Mouse (Mus musculus) liver, embryonic 12.5 days (tissue): ENCODE measurements around the gene Ndufa6. TPM values are rescaled to one million over a fixed set of nuclear protein-coding genes. Genes with fewer than 3 reads are reported as not detected.

Experiments
- ATAC-seq: fragments of 200-750 bp; cut with Nextera tagmentation; 2 replicates; pipeline ENCODE4 v1.8.0; 2017; ENCODE audit warnings: moderate number of reproducible peaks, mild to moderate bottlenecking, moderate library complexity
- H3K27ac ChIP-seq: fragments of 300-500 bp; sonication (generic); 2 replicates; pipeline ENCODE4 v1.5.1; 2016; ENCODE audit warnings: mild to moderate bottlenecking
- H3K27me3 ChIP-seq: fragments of 300-500 bp; sonication (generic); replicated peaks from 2 replicates; pipeline ENCODE4 v1.6.1; 2016; ENCODE audit warnings: mild to moderate bottlenecking, moderate library complexity
- H3K36me3 ChIP-seq: fragments of 300-500 bp; sonication (generic); 2 replicates; pipeline ENCODE4 v1.6.1; 2016; ENCODE audit warnings: mild to moderate bottlenecking, moderate library complexity
- H3K4me1 ChIP-seq: fragments of 300-500 bp; sonication (generic); 2 replicates; pipeline ENCODE4 v1.6.1; 2016
- H3K4me2 ChIP-seq: fragments of 300-500 bp; sonication (generic); 2 replicates; pipeline ENCODE4 v1.6.1; 2016; ENCODE audit warnings: mild to moderate bottlenecking, moderate library complexity
- H3K4me3 ChIP-seq: fragments of 300-500 bp; sonication (generic); 2 replicates; pipeline ENCODE4 v1.5.1; 2016; ENCODE audit warnings: mild to moderate bottlenecking, moderate library complexity
- H3K9ac ChIP-seq: fragments of 300-500 bp; sonication (generic); 2 replicates; pipeline ENCODE4 v1.6.1; 2016; ENCODE audit warnings: mild to moderate bottlenecking, moderate library complexity
- H3K9me3 ChIP-seq: fragments of 300-500 bp; sonication (generic); replicated peaks from 2 replicates; pipeline ENCODE4 v1.6.1; 2016; ENCODE audit warnings: mild to moderate bottlenecking, moderate library complexity
- WGBS: fragments of 180-500 bp; shearing (Covaris S2); methylation state at CpG from one replicate; pipeline ENCODE4 v1.1.7; 2016; ENCODE audit not compliant: insufficient replicate concordance; 5-methylcytosine and 5-hydroxymethylcytosine counted together
- polyA plus RNA-seq: library from polyadenylated mRNA; unstranded; fragments of >200 nt; fragmentation: Nextera tagmentation; extraction: Ambion mirVana; gene quantifications from 2 replicates; pipeline ENCODE4 v1.2.1, GENCODE M21; 2016

Ndufa6 gene
- polyA plus RNA-seq, 1 experiment from 2014 or later, result 368 TPM

DNA sequence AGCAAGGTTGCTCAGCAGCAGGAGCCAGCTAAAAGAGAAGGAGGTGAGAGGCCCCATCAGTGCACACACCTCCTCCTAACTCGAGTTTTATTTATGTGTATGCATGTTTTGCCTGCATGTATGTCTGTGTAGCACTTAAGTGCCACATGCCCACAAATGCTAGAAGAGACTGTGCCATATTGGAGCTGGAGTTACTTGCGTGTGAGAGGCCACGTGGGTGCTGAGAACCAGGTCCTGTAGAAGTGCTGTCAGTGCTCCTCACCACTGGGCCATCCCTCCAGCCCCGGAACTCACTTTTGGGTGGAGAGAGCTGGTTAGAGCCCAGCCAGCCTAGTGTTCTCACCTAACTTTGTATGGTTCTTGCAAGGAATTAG is 6.8 kb downstream of the Ndufa6 start:
- no peak for ATAC-seq
- Histone ChIP-seq H3K4me1 (peaks cover 88% of the 10 kb centered on the region), H3K27me3 (no peaks in the 10 kb centered on the region), H3K27ac (peak overlapping the region; percentile 91), H3K4me2 (peak overlapping the region; percentile 94), H3K4me3 (peak overlapping the region; percentile 78), H3K9ac (peak overlapping the region; percentile 76), H3K9me3 (no peaks in the 10 kb centered on the region), H3K36me3 (peaks cover 70% of the 10 kb centered on the region)
- 61% methylated on average over 4 of the region's 4 CpGs for whole genome bisulfite sequencing

DNA sequence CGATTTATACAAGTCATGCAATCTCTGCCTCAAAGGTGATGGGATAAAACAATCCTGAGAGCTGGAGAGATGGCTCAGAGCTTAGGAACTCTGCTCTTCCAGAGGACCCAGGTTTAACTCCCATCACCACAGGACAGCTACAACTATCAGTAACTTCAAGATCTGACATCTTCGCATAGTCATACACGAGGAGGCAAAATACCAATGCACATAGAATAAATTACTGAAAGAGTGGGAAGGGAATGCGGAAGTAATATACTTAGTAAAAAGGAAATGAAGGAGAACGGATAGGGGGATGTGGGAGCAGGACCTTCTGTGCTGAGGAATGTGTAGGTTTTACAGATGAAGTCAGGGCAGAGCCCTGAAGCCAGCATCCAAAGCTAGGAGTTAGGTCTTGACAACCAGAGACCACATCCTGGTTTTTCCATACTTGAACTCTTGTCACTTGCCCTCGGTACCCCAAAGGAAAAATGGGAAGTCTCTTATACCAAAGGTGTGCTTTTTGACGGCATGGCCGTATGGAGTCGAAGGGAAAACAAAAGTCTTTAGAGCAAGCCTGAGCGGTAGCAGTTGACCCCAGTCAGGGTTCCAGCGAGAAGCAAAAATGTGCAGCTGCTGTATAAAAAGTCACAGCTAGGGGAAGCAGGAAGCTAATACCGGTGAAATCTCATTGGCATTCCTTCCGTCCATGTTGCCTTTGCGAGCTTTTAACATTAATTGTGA is 7.4 kb downstream of the Ndufa6 start:
- Histone ChIP-seq H3K36me3 (peaks cover 67% of the 10 kb centered on the region), H3K9me3 (no peaks in the 10 kb centered on the region), H3K4me2 (peak overlapping the region; percentile 94), H3K4me1 (peaks cover 85% of the 10 kb centered on the region), H3K27ac (peak overlapping the region; percentile 91), H3K27me3 (no peaks in the 10 kb centered on the region), H3K9ac (peak overlapping the region; percentile 76), H3K4me3 (peak overlapping the region; percentile 78)
- 32% methylated on average over 14 of the region's 14 CpGs for WGBS
- no peak for ATAC-seq

DNA sequence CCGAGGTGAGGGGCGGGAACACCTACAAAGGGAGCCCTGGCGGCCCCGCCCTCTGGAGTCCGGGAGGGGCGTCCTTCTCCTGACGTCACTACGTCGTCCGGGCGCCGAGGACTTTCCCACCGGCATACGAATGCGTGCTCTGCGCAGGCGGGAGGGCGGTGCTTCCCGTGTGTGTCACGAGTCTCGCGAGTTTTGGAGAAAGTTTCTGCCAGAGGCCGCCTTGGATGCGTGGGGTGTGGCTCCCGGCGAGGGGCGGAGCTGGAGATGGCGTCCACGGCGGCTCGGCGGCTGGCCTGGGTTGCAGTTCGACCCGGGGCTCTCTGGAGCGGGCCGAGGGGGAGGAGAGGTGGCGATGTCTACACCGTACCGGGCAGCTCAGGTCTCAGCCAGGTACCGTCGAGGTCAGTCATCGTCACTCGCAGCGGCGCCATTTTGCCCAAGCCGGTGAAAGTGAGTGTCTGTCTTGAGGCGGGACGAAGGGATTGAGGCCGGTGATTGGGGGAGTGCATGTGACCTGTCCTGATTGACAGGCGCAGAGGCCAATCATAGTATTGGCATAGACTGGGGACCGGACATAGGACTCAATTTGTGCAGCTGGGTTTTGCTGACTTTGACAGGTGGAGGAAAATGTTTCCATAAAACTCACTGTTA is 8.2 kb downstream of the Ndufa6 start:
- Histone ChIP-seq H3K27me3 (no peaks in the 10 kb centered on the region), H3K9ac (peak overlapping the region; percentile 76), H3K36me3 (peaks cover 64% of the 10 kb centered on the region), H3K9me3 (no peaks in the 10 kb centered on the region), H3K4me3 (peak overlapping the region; percentile 78), H3K4me2 (peak overlapping the region; percentile 94), H3K27ac (peak overlapping the region; percentile 91), H3K4me1 (peaks cover 78% of the 10 kb centered on the region)
- ATAC-seq, result peak; percentile 86
- under 1% methylated on average over 51 of the region's 51 CpGs for WGBS

DNA sequence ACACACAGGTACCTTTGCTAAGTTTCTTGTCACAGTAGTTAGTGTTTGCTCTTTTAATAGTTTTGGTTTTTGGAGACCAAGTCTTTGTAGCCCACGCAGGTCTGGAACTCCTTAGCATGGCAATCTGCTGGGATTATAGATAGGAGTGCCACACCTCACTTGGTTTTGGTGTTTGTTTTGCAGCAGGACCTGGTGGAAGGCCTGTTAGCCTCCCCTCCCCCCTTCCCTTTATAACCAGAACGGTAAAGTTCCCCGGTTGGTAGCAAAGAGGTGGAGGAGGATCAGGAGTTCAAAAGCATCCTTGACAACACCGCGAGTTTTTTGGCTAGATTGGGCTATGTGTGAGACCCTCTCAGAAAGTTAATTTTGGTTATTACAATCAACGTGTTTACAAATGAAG is 9.2 kb downstream of the Ndufa6 start:
- peak overlapping the region; percentile 94 for H3K4me2 ChIP-seq
- H3K36me3 ChIP-seq, result peaks cover 55% of the 10 kb centered on the region
- H3K9ac ChIP-seq, result peak overlapping the region; percentile 96

DNA sequence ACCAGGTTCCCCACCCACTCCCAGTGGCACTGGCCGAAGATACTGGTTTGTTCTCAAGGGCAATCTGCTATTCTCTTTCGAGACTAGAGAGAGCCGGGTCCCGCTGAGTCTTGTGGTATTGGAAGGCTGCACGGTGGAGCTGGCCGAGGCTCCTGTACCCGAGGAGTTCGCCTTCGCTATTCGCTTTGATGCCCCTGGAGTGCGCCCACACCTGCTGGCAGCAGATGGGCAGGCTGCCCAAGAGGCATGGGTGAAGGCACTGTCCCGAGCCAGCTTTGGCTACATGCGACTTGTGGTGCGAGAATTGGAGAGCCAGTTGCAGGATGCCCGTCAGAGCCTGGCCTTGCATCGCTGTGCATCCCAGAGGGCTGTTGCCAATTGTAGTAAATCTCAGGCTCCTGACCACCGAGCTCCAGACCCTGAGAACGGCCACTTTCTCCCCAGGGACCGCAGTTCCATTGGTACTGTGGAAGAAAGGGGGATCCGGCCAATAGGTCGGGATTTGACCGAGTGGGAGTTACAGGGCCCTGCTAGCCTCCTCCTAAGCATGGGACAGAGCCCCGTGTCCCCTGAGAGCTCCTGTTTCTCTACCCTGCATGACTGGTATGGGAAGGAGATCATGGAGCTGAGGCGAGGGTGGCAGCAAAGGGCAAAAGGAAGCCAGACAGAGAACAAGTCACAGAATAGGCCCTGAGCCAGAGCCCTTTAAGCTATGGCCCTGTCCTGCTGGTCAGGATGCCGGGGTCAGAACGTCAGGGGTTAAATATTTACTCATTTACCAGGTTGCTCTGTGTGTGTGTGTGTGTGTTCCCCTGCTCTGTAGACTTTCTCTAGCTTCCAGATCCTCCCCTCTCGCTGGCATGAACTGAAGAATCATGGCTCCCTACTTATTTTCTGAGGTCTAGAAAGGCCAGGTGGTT is 10.5 kb downstream of the Ndufa6 start:
- peak overlapping the region; percentile 96 for H3K9ac ChIP-seq
- H3K4me3 ChIP-seq, result peak overlapping the region; percentile 78
- peaks cover 41% of the 10 kb centered on the region for H3K36me3 ChIP-seq
- WGBS, result 81% methylated on average over 27 of the region's 27 CpGs
- no peaks in the 10 kb centered on the region for H3K9me3 ChIP-seq
- H3K27me3 ChIP-seq, result no peaks in the 10 kb centered on the region
- peak overlapping the region; percentile 94 for H3K4me2 ChIP-seq
- no peak for ATAC-seq
- peak overlapping the region; percentile 100 for H3K27ac ChIP-seq
- peaks cover 79% of the 10 kb centered on the region for H3K4me1 ChIP-seq

More for the DNA sequence above, 9.2 kb downstream of the Ndufa6 start:
- no peaks in the 10 kb centered on the region for H3K27me3 ChIP-seq
- ATAC-seq, result no peak
- WGBS, result 57% methylated on average over 6 of the region's 6 CpGs
- H3K4me3 ChIP-seq, result peak overlapping the region; percentile 78
- H3K27ac ChIP-seq, result peak overlapping the region; percentile 100
- H3K4me1 ChIP-seq, result peaks cover 80% of the 10 kb centered on the region
- H3K9me3 ChIP-seq, result no peaks in the 10 kb centered on the region

DNA sequence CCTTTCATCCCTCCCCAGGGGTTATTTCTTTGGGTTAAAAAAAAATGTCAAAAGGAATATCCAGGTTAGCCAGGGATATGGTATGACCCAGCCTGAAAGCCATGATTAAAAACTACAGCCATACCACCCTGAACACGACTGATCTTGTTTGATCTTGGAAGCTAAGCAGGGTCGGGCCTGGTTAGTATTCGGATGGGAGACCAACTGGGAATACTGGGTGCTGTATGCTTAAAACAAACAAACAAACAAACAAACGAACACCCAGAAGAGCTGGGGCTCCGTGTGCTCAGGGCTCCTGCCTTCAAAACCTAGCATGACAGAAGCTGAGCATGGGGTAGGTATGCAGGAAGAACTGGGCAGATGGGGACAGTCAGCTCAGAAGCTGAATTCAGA is 11.6 kb downstream of the Ndufa6 start:
- peak overlapping the region; percentile 96 for H3K9ac ChIP-seq
- H3K4me2 ChIP-seq, result peak overlapping the region; percentile 94
- H3K4me3 ChIP-seq, result peak overlapping the region; percentile 78
- no peak for ATAC-seq
- no peaks in the 10 kb centered on the region for H3K9me3 ChIP-seq
- peaks cover 30% of the 10 kb centered on the region for H3K36me3 ChIP-seq
- peak overlapping the region; percentile 100 for H3K27ac ChIP-seq
- 33% methylated on average over 5 of the region's 5 CpGs for WGBS
- peaks cover 76% of the 10 kb centered on the region for H3K4me1 ChIP-seq
- no peaks in the 10 kb centered on the region for H3K27me3 ChIP-seq

DNA sequence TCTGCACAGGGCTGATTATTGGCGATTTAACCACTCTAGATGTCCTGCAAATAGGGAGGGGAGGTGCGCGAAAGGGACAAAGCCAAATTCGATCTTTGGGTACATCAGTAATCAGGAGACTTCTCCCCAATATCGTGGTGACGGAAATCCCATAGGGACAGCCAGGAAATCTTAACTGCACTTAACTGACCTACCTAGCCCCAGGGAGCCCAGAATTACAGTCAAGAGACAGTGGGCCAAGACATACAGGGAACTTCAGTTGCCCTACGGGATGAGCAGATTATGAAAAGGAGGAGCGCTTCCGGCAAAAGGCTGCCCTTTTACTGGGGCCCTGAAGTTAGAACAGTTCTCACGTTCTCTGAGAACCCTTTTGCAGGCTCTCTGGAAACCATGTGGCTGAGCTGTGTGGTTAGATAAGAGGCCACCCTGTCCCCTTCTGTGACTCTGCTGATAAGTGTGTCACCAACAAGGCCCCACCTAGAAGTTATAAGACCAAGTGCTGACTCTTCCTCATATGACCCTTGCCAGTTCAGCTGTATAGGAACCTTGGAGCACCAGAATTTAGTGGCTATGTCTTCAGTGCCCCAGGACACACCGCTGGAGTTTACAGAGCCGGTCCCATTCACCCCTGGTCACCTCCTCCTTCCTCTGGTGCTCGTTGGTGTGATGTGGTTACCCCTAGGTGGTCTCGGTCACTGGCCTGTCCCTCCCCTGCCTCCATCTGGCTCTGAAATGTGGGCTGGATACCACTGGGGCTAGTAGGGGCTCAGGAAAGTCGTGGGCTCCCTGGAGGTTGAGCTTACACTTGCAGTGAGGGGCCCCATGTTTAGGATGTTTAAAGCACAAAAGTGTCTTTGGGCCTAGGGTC is 12.2 kb downstream of the Ndufa6 start:
- Histone ChIP-seq H3K4me2 (peak overlapping the region; percentile 94), H3K4me1 (peaks cover 76% of the 10 kb centered on the region), H3K4me3 (peak overlapping the region; percentile 78), H3K36me3 (peaks cover 30% of the 10 kb centered on the region), H3K9ac (peak overlapping the region; percentile 96), H3K27me3 (no peaks in the 10 kb centered on the region), H3K9me3 (no peaks in the 10 kb centered on the region), H3K27ac (peak overlapping the region; percentile 100)
- WGBS, result 9% methylated on average over 15 of the region's 15 CpGs
- ATAC-seq, result peak; percentile 70

DNA sequence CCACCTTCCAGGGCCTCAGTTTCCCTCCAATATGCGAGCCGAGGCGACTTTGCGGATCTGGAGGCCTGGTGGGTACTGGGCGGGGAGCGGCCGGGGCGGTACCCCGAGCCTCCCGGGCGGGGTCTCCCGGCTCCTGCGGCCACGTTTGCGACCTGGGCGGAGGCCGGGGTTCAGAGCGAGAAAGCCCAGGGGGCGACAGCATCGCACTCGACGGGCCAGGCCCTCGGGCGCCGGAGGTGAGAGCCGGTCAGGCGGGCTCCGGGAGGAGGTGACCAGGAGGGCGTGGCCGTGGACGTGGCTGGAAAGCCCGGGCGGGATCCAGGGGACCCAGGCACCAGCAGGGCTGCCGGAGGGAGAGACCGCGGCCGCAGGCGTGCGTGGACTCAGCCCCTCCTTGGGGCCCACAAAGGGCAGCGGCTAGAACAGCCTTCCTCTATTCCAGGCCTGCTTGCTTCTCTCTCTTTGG is 13.1 kb downstream of the Ndufa6 start:
- Histone ChIP-seq H3K27me3 (no peaks in the 10 kb centered on the region), H3K4me2 (peak overlapping the region; percentile 94), H3K4me3 (peak overlapping the region; percentile 78), H3K9ac (peak overlapping the region; percentile 96), H3K36me3 (peaks cover 38% of the 10 kb centered on the region), H3K9me3 (no peaks in the 10 kb centered on the region), H3K4me1 (peaks cover 80% of the 10 kb centered on the region), H3K27ac (peak overlapping the region; percentile 100)
- 0% methylated on average over 40 of the region's 40 CpGs for WGBS
- peak; percentile 45 for ATAC-seq

DNA sequence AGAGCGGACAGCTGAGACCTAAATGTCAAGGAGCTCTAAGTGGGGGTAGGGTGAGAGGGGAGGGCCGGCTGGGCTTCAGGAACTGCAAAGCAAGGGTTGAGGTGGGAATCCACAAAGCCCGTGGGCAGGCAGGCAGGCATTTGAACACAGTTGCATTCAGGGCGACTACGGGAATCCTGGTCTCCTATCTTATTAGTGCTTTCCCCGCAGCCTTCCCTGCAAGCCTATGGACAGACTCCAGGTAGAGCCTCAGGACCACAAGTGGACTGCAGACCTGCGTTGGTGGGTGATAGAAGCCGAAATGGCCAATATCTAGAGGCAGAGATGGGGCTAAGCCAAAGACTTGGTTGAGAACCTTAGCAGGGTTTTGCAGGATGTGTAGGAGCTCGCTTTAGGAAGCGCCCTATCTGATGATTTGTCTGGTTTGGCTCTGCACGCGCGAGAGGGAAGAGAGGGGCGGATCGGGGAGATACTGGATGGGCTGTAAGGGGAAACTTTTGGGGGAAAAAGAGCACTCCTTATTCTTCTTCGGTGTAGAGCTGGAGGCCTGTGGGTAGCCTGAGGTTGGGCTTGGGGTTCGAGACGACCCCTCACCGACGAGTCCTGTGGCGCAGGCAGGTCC is 13.6 kb downstream of the Ndufa6 start:
- H3K9me3 ChIP-seq, result no peaks in the 10 kb centered on the region
- peaks cover 81% of the 10 kb centered on the region for H3K4me1 ChIP-seq
- peak overlapping the region; percentile 78 for H3K4me3 ChIP-seq
- ATAC-seq, result no peak
- 16% methylated on average over 21 of the region's 21 CpGs for WGBS
- H3K27ac ChIP-seq, result peak overlapping the region; percentile 100
- H3K36me3 ChIP-seq, result peaks cover 43% of the 10 kb centered on the region
- H3K9ac ChIP-seq, result peak overlapping the region; percentile 96
- peak overlapping the region; percentile 94 for H3K4me2 ChIP-seq
- no peaks in the 10 kb centered on the region for H3K27me3 ChIP-seq

DNA sequence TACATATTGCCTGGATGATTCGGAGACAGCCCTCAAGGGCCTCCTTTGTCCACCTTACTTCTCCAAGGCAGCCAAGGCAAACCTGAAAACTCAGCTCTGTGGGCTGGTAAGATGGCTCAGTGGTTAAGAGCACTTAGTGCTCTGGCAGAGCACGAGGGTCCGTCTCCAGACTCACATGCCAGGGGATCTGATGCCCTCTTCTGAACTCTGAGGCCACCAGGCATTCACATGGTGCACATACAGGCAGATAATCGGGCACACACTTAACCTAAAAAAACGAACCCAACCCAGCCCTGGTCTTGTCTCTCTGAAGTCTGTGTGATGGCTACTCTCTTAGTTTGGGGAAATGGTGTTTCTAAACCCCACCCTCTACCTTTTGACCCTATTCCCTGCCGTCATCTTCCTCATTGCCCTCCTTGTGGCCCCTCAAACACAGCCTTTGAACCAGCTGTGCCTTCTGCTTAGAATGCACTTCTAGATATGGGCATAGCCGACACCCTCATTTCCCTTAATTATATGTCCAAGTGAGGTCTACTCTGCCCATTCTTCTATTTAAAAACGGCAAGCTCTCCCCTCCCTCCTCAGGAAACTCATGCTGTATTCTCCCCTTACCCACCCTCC is 14.4 kb downstream of the Ndufa6 start:
- Histone ChIP-seq H3K27ac (peak overlapping the region; percentile 100), H3K36me3 (peaks cover 44% of the 10 kb centered on the region), H3K4me3 (peak overlapping the region; percentile 78), H3K4me2 (peak overlapping the region; percentile 94), H3K9ac (peak overlapping the region; percentile 96), H3K27me3 (no peaks in the 10 kb centered on the region), H3K9me3 (no peaks in the 10 kb centered on the region), H3K4me1 (peaks cover 74% of the 10 kb centered on the region)
- WGBS, result 39% methylated on average over 8 of the region's 8 CpGs
- no peak for ATAC-seq
